Mouse (Mus musculus) ES-Bruce4 (cell line): ENCODE results near the gene Kcnip3. TPM values are rescaled to one million over a fixed set of nuclear protein-coding genes. Genes with fewer than 3 reads are reported as not detected.

Experiments
- H3K27ac ChIP-seq: 2 replicates; pipeline ENCODE4 v1.5.1; 2012; ENCODE audit warnings: low read length, inconsistent platforms; ENCODE audit not compliant: insufficient read depth
- H3K27me3 ChIP-seq: 2 replicates; pipeline ENCODE4 v1.6.1; 2012; ENCODE audit warnings: mild to moderate bottlenecking, low read length, inconsistent platforms; ENCODE audit not compliant: control insufficient read depth, poor library complexity, insufficient read depth, severe bottlenecking
- H3K36me3 ChIP-seq: 2 replicates; pipeline ENCODE4 v1.6.1; 2012; ENCODE audit warnings: inconsistent platforms, mild to moderate bottlenecking, low read length, moderate library complexity; ENCODE audit not compliant: control insufficient read depth, poor library complexity, insufficient read depth, severe bottlenecking
- H3K4me1 ChIP-seq: one replicate; pipeline ENCODE4 v1.8.1; 2011; ENCODE audit warnings: low read length; ENCODE audit not compliant: control insufficient read depth, insufficient read depth
- H3K4me3 ChIP-seq: 2 replicates; pipeline ENCODE4 v1.5.1; 2011; ENCODE audit warnings: low read depth, mild to moderate bottlenecking, low read length
- H3K9ac ChIP-seq: 2 replicates; pipeline ENCODE4 v1.6.1; 2012; ENCODE audit warnings: low read depth, mild to moderate bottlenecking, inconsistent platforms; ENCODE audit not compliant: poor library complexity, severe bottlenecking
- H3K9me3 ChIP-seq: replicated peaks from 2 replicates; pipeline ENCODE4 v1.6.1; 2012; ENCODE audit warnings: mild to moderate bottlenecking, low read length, inconsistent platforms; ENCODE audit not compliant: control insufficient read depth, poor library complexity, insufficient read depth, severe bottlenecking
- CTCF ChIP-seq: IDR thresholded peaks from one replicate; pipeline ENCODE4 v1.8.1; 2011; ENCODE audit warnings: low read depth, low read length
- EP300 ChIP-seq: IDR thresholded peaks from 2 replicates; pipeline ENCODE4 v1.6.1; 2011; ENCODE audit warnings: low read depth, low read length; ENCODE audit not compliant: insufficient read depth
- POLR2A ChIP-seq: IDR thresholded peaks from one replicate; pipeline ENCODE4 v1.8.1; 2011; ENCODE audit warnings: low read length; ENCODE audit not compliant: insufficient read depth
- polyA plus RNA-seq: library from polyadenylated mRNA; stranded (reverse); fragments of >200 nt; gene quantifications from 2 replicates; pipeline ENCODE4 v1.2.4, GENCODE M21; 2011; ENCODE audit warnings: low read depth; ENCODE audit not compliant: missing spikeins, insufficient read depth, insufficient read length

The Kcnip3 gene
- polyA plus RNA-seq, 1 experiment = 2.8 TPM

DNA sequence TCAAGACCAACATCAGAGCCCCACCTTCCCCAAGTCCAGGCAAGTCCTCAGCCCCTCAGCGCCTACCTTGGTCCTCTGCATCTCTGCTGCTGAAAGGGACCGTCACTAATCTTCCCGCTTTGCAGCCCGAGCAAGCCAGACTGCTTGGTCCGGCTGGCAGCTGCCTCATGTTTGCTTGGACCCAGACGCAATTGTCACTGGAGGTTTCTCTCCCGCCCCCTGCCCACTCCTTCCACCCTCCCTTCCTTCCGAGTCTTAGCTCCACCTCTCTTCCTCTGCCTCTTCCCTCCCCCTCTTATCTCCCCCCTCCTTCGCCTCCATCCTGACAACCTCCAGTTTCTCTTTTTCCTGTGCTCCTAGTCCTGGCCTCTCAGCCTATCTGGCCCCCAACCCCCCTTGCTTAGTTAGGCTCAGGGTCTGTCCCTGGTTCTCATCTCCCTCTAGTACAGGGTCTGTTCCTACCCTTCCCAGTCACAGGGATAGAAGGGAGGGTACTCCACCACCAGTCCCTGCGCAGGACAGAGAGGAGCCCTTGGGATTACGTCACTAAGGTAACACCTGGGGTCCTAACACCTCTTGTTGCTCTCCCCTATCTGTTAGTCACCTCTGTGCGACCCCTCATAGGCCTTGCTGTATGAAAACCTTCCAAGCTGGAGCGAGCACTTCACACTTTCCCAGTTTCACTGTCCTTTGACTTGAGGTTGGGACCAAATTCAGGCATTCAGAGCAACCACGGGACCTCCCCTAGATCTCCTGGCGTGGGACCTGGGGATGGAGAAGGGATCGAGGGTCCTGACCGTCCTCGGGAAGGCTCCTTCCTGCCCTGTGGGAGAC is 505 bp downstream of the Kcnip3 start:
- no peaks in the 10 kb centered on the region for H3K36me3 ChIP-seq
- H3K9ac ChIP-seq = no peak overlapping the region
- H3K27me3 ChIP-seq = no peaks in the 10 kb centered on the region
- no peak overlapping the region for H3K27ac ChIP-seq
- peak overlapping the region; percentile 18; the same call in 1 of the 2 replicates for H3K4me3 ChIP-seq
- H3K4me1 ChIP-seq = no peaks in the 10 kb centered on the region
- H3K9me3 ChIP-seq = no peaks in the 10 kb centered on the region
- TF ChIP-seq EP300 (no peak), CTCF (no peak), POLR2A (no peak)

DNA sequence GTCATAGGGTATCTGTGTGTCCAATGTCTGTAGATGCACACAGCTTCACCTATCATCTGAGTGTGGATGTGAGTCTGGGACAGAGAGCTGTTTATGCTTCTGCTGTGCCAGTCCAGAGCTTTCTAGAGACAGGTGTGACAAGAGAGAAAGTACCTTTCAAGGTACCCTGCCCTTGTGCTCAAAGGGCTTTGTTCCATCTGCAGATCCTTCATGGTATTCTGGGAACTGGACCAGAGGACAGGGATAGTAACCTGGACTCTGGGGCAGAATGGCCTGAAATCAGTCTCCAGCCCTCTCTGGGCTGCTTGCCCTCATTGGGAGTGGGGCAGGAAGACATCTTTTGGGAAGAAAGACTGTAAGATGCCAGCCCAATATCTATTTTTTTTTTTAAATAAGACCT is 1.8 kb downstream of the Kcnip3 start:
- no peak overlapping the region for H3K4me3 ChIP-seq
- no peaks in the 10 kb centered on the region for H3K36me3 ChIP-seq
- no peaks in the 10 kb centered on the region for H3K27me3 ChIP-seq
- TF ChIP-seq POLR2A (no peak), CTCF (no peak), EP300 (no peak)
- no peak overlapping the region for H3K9ac ChIP-seq
- no peaks in the 10 kb centered on the region for H3K9me3 ChIP-seq
- no peak overlapping the region for H3K27ac ChIP-seq
- no peaks in the 10 kb centered on the region for H3K4me1 ChIP-seq

DNA sequence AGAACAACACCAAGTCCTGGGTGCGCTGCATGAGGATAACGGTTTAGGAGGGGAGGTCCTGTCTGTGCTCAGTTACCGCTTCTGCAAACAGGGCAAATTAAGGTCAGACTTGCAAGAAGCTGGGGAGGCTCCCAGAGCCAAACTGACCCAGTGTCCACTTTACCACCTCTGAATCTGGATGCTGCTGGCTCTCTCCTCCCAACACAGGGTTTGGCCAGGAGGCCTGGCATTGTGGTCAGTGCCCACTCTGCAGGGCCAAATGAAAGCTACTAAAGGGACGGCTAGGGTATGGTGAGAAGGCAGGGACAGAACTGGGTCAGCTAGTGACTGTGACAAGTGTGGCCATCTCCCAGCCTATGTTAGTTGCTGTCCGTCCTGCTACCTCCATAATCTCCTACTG is 2.6 kb downstream of the Kcnip3 start:
- H3K9ac ChIP-seq = no peak overlapping the region

DNA sequence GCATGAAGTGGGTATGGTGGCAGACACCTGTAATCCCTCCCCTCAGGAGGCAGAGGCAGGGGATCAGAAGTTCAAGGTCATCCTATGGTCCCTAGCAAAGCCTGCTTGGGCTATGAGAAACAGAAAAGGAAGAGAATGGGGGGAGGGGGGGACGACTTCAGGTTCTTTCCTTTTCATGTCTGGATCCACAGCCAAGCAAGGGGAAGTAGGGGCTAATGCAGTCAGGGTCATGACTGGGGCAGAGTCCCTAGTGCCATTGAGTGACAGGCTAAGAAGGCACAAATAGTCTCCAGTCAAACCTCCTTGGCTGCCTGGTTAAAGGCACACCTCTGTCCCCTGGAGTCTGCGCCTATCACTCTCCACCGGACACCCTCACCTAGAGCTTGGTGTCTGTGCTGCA is 3.1 kb downstream of the Kcnip3 start:
- no peak overlapping the region for H3K9ac ChIP-seq
- TF ChIP-seq CTCF (no peak), POLR2A (no peak), EP300 (no peak)
- H3K27ac ChIP-seq = no peak overlapping the region
- no peaks in the 10 kb centered on the region for H3K27me3 ChIP-seq
- H3K4me3 ChIP-seq = no peak overlapping the region
- no peaks in the 10 kb centered on the region for H3K36me3 ChIP-seq
- no peaks in the 10 kb centered on the region for H3K4me1 ChIP-seq
- H3K9me3 ChIP-seq = no peaks in the 10 kb centered on the region

More for the DNA sequence above, 2.6 kb downstream of the Kcnip3 start:
- no peak for TF ChIP-seq CTCF
- TF ChIP-seq EP300 = no peak
- no peak for TF ChIP-seq POLR2A
- H3K36me3 ChIP-seq = no peaks in the 10 kb centered on the region
- no peaks in the 10 kb centered on the region for H3K4me1 ChIP-seq
- no peak overlapping the region for H3K4me3 ChIP-seq
- no peaks in the 10 kb centered on the region for H3K27me3 ChIP-seq
- no peak overlapping the region for H3K27ac ChIP-seq
- no peaks in the 10 kb centered on the region for H3K9me3 ChIP-seq

DNA sequence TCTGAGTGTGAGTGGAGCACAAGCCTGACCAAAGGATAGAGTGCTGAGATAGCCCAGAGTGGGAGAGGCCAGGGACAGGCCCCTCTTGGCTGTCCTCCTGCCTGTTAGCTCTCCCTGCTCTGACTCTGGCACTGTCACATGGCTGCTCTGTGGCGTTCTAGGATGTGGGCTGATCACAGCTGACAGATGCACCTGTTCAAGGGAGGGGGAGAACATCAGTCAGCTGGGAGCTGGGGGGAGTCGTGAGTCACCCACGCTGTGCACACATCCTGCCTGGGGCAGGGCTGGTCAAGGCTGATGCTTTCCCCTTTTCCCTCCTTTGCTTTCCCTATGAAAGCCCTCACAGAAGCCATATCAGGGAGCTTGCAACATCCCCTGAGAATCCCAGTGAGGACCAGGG is 3.6 kb downstream of the Kcnip3 start:
- no peaks in the 10 kb centered on the region for H3K4me1 ChIP-seq
- no peaks in the 10 kb centered on the region for H3K36me3 ChIP-seq
- H3K27me3 ChIP-seq = no peaks in the 10 kb centered on the region
- no peak overlapping the region for H3K4me3 ChIP-seq
- H3K9ac ChIP-seq = no peak overlapping the region
- TF ChIP-seq CTCF = no peak
- no peak for TF ChIP-seq POLR2A
- TF ChIP-seq EP300 = no peak
- H3K27ac ChIP-seq = no peak overlapping the region
- no peaks in the 10 kb centered on the region for H3K9me3 ChIP-seq

- Histone ChIP-seq H3K27ac (no peak overlapping the region), H3K9ac (no peak overlapping the region), H3K9me3 (no peaks in the 10 kb centered on the region), H3K4me1 (no peaks in the 10 kb centered on the region), H3K4me3 (no peak overlapping the region), H3K27me3 (no peaks in the 10 kb centered on the region), H3K36me3 (no peaks in the 10 kb centered on the region)
- no peak for TF ChIP-seq CTCF
- no peak for TF ChIP-seq POLR2A
- TF ChIP-seq EP300 = no peak
These were observed 4.8 kb downstream of the Kcnip3 start for GRCm38 (mm10) chr2:127517081-127517480.
